Mouse (Mus musculus): ENCODE results near the gene Gm6583.

GRCm38 (mm10) chr5:112399284-112399683, 43.5 kb upstream of the Gm6583 start:
- no peak for TF ChIP-seq CTCF (IDR thresholded peaks at IDR 0.05; ENCODE audit: low read depth, low read length)
- TF ChIP-seq POLR2A (IDR thresholded peaks at IDR 0.05; ENCODE audit: borderline replicate concordance, low read depth, low read length): no peak
